Mouse (Mus musculus) small intestine, adult 2 months (tissue): ENCODE measurements around the gene Cdk2ap2. TPM values are rescaled to one million over a fixed set of nuclear protein-coding genes. Genes with fewer than 3 reads are reported as not detected.

Source experiments
- H3K27ac ChIP-seq: fragments of 200-500 bp; 2 replicates; pipeline ENCODE4 v1.5.1; 2012; ENCODE audit warnings: low read depth, low read length, control low read depth, inconsistent platforms; ENCODE audit not compliant: insufficient read depth
- H3K27me3 ChIP-seq: fragments of 200-500 bp; 2 replicates; pipeline ENCODE4 v1.6.1; 2012; ENCODE audit warnings: mild to moderate bottlenecking, moderate library complexity, low read length, inconsistent platforms; ENCODE audit not compliant: control insufficient read depth, insufficient read depth
- H3K36me3 ChIP-seq: fragments of 200-500 bp; 2 replicates; pipeline ENCODE4 v1.6.1; 2012; ENCODE audit warnings: mild to moderate bottlenecking, low read length, control low read depth, inconsistent platforms; ENCODE audit not compliant: control insufficient read depth, insufficient read depth
- H3K4me1 ChIP-seq: fragments of 200-500 bp; 2 replicates; pipeline ENCODE4 v1.6.1; 2012; ENCODE audit warnings: low read length, inconsistent platforms, mixed read lengths; ENCODE audit not compliant: control insufficient read depth, insufficient read depth, insufficient read length
- H3K4me3 ChIP-seq: fragments of 200-500 bp; 2 replicates; pipeline ENCODE4 v1.5.1; 2012; ENCODE audit warnings: low read depth, mild to moderate bottlenecking, control low read depth, inconsistent platforms, low read length, moderate library complexity
- CTCF ChIP-seq: fragments of 200-500 bp; IDR thresholded peaks from 2 replicates; pipeline ENCODE4 v1.5.1; 2012; ENCODE audit warnings: low read depth, mild to moderate bottlenecking, control low read depth, inconsistent platforms, low read length, moderate library complexity, mixed read lengths; ENCODE audit not compliant: insufficient replicate concordance, insufficient read length; ENCODE audit errors: extremely low read depth
- POLR2A ChIP-seq: fragments of 200-500 bp; IDR thresholded peaks from 2 replicates; pipeline ENCODE4 v1.6.1; 2012; ENCODE audit warnings: low read depth, mild to moderate bottlenecking, control low read depth, inconsistent platforms, low read length, moderate library complexity
- WGBS: fragments of 180-500 bp; shearing (Covaris S2); methylation state at CpG from one replicate; pipeline ENCODE4 v1.1.7; 2018; 5-methylcytosine and 5-hydroxymethylcytosine counted together
- polyA plus RNA-seq: library from polyadenylated mRNA; depleted of rRNA; stranded (reverse); fragments of >200 nt; gene quantifications from 2 replicates; pipeline ENCODE4 v1.2.3, GENCODE M21; 2012

Gene Cdk2ap2
- polyA plus RNA-seq, 1 experiment: 366 TPM

GRCm38 (mm10) chr19:4081394-4081793 lies 15.6 kb upstream of the Cdk2ap2 start, which contains the start of gene Cabp2:
Cabp2 (plus strand) TSS chr19:4081578.
- no peaks in the 10 kb centered on the region for H3K36me3 ChIP-seq
- no peak for TF ChIP-seq CTCF
- TF ChIP-seq POLR2A: no peak
- 81% methylated on average over 3 of the region's 3 CpGs for WGBS
- no peaks in the 10 kb centered on the region; the same call in 1 of the 2 replicates for H3K4me1 ChIP-seq
- no peak within 1 kb of the TSS for H3K4me3 ChIP-seq
- H3K27ac ChIP-seq: no peak within 1 kb of the TSS
- no peaks in the 10 kb centered on the region for H3K27me3 ChIP-seq

DNA sequence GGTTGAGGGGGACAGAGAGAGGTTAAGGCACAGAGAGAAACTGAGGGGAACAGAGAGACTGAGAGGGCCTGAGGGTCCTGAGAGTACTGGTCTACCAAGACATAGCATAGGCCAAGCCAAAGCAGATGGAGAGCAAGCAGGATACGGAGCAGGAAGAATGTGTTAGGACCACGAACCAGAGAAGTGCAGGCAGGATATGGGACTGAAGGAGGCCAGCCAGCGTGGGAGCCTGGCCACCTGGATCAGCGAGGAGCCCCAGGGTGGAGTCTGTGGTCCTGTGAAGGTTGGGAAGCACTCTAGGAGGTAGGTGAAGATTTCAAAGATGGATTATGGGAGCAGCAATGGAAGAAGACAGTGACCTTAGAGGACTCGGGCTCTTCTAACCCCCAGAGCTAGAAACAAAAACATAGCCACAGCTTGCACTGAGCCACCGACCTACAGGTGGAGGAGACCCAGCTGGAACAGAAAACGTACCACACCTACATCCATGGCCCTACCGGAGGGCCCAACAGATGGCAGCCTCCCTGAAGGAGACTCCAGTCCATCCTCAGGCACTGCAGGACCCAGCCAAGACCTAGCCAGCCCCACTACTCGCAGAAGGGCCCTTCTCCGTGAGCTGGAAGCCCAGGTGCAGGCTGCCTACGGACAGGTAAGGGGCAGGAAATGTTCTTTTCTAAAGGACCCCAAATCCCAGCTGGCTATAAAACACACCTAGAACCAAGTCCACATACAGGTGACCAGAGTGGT lies 14.6 kb upstream of the Cdk2ap2 start:
- no peaks in the 10 kb centered on the region; the same call in 1 of the 2 replicates for H3K4me1 ChIP-seq
- TF ChIP-seq POLR2A (no peak), CTCF (no peak)
- H3K27ac ChIP-seq: no peak overlapping the region
- no peaks in the 10 kb centered on the region for H3K27me3 ChIP-seq
- no peak overlapping the region for H3K4me3 ChIP-seq
- H3K36me3 ChIP-seq: no peaks in the 10 kb centered on the region
- 80% methylated on average over 11 of the region's 11 CpGs for WGBS

- Histone ChIP-seq H3K4me1 (no peaks in the 10 kb centered on the region; the same call in 1 of the 2 replicates), H3K27ac (no peak overlapping the region), H3K4me3 (no peak overlapping the region), H3K27me3 (no peaks in the 10 kb centered on the region), H3K36me3 (no peaks in the 10 kb centered on the region)
- TF ChIP-seq POLR2A: no peak
- TF ChIP-seq CTCF: no peak
- WGBS: 90% methylated on average over 7 of the region's 7 CpGs
Observed at GRCm38 (mm10) chr19:4083316-4083715, 13.7 kb upstream of the Cdk2ap2 start.

DNA sequence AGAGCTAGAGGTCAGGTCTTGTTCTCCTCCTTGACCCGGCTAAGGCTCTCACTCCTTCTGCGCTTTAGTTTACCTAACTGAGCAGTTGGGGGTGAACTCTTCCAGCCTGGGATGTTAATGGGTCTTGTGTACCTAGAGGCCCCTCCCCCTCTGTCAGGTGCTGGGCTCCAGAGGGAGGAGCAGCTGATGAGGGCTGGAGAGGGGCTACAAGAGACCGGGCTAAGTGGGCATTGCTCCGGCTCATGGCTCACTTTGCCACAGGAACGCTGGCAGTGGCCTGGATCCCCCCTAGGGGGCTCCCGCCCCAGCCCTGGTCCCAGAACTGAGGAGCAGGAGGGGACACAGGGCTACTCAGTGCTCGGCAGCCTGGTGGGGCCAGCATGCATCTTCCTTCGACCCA lies 13.2 kb upstream of the Cdk2ap2 start:
- Histone ChIP-seq H3K27ac (no peak overlapping the region), H3K4me1 (no peaks in the 10 kb centered on the region; the same call in 1 of the 2 replicates), H3K36me3 (no peaks in the 10 kb centered on the region), H3K27me3 (no peaks in the 10 kb centered on the region), H3K4me3 (no peak overlapping the region)
- 69% methylated on average over 8 of the region's 8 CpGs for WGBS
- no peak for TF ChIP-seq CTCF
- TF ChIP-seq POLR2A: no peak

DNA sequence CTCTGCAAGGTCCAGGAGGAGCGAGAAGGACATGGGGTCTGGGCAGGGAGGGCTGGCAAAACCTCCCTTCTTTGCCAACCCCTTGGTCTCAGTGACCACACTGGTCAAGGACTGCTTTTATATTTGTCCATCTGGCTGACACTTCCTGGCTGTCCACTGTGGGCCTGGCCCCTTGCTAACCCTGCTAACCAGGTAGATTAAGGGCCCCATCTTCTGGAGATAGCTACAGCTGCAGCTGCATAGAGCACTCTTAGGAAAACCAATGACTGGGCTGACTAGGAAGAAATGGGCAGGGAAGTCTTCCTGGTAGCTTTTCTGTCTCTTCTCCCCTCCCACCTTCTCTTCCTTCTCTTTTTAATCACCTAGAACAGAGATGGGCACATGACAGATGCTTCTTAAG lies 12.0 kb upstream of the Cdk2ap2 start:
- Histone ChIP-seq H3K4me1 (no peaks in the 10 kb centered on the region), H3K4me3 (no peak overlapping the region), H3K27me3 (no peaks in the 10 kb centered on the region), H3K36me3 (no peaks in the 10 kb centered on the region), H3K27ac (no peak overlapping the region)
- WGBS: 85% methylated on average over 1 of the region's 1 CpGs
- 0 out of 2 replicates have a peak, but pooled peaks have one; percentile 24 for TF ChIP-seq CTCF
- TF ChIP-seq POLR2A: no peak

DNA sequence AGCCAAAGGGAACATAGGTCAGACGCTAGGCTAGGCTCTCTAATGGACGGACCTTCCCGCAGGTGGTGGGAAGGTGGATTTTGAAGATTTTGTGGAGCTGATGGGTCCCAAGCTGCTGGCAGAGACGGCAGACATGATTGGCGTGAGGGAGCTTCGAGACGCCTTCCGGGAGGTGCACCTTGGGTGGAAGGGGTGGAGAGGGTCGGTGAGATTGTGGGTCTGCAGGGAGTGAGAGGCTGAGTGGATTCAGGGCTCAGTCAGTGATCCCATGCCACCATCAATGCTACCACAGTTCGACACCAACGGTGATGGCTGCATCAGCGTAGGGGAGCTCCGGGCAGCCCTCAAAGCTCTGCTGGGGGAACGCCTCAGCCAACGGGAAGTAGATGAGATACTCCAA lies 10.8 kb upstream of the Cdk2ap2 start:
- H3K4me1 ChIP-seq: no peaks in the 10 kb centered on the region
- no peak overlapping the region for H3K4me3 ChIP-seq
- H3K36me3 ChIP-seq: no peaks in the 10 kb centered on the region
- WGBS: 91% methylated on average over 15 of the region's 15 CpGs
- TF ChIP-seq CTCF: no peak
- no peaks in the 10 kb centered on the region for H3K27me3 ChIP-seq
- H3K27ac ChIP-seq: no peak overlapping the region

GRCm38 (mm10) chr19:4087090-4087489 lies 9.9 kb upstream of the Cdk2ap2 start:
- H3K4me1 ChIP-seq: no peaks in the 10 kb centered on the region
- no peaks in the 10 kb centered on the region for H3K36me3 ChIP-seq
- no peak overlapping the region for H3K27ac ChIP-seq
- no peak overlapping the region for H3K4me3 ChIP-seq
- WGBS: 73% methylated on average over 5 of the region's 5 CpGs
- no peak for TF ChIP-seq CTCF
- TF ChIP-seq POLR2A: no peak
- no peaks in the 10 kb centered on the region for H3K27me3 ChIP-seq
